Mouse (Mus musculus): Measurements from ENCODE around the gene Cbx1. TPM values are rescaled to one million over a fixed set of nuclear protein-coding genes. Genes with fewer than 3 reads are reported as not detected.
"Not testable (repeated sequence)": the region's sequence is repeated elsewhere in the genome, so short reads cannot be mapped to it uniquely, and the experiment has no call there.

The Cbx1 gene
- polyA plus RNA-seq, 1 experiment, result 33.7 TPM

GRCm38 (mm10) chr11:96847240-96847639 lies 58.3 kb downstream of the Cbx1 start:
- Histone ChIP-seq H3K27me3 (replicated peaks) (peaks cover 41% of the 10 kb centered on the region), H3K4me1 (peaks cover 16% of the 10 kb centered on the region), H3K36me3 (replicated peaks; ENCODE audit: low read length) (no peaks in the 10 kb centered on the region), H3K4me3 (replicated peaks) (no peak overlapping the region), H3K9me3 (peaks cover 17% of the 10 kb centered on the region)
- no peak for TF ChIP-seq FLI1 (IDR thresholded peaks at IDR 0.05; ENCODE audit: low read length)
- TF ChIP-seq GATA1 (IDR thresholded peaks at IDR 0.05; ENCODE audit: borderline replicate concordance, low read length), result no peak

DNA sequence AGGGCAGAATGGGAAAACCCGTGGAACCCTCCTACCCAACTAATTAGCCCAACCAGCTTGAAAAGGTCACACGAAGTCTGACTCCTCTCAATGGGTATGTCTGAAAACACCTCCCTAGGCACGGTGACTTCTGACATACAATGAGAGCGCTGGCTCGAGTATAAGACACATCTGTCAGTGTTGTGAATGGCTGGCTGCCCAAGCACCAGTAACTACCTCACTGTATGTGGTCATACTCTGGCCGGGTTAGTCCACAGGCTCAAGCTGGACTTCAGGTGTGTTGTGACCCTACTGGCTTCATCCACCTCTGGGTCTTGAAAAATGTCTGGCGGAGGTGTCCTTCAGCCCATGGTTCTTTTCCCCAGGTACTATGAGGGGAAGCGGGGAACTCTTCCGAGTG lies 59.8 kb downstream of the Cbx1 start:
- H3K4me1 ChIP-seq, result peaks cover 16% of the 10 kb centered on the region
- H3K36me3 ChIP-seq (replicated peaks; ENCODE audit: low read length), result no peaks in the 10 kb centered on the region
- peaks cover 15% of the 10 kb centered on the region for H3K9me3 ChIP-seq
- peaks cover 45% of the 10 kb centered on the region for H3K27me3 ChIP-seq (replicated peaks)
- no peak overlapping the region for H3K4me3 ChIP-seq (replicated peaks)
- no peak for TF ChIP-seq GATA1 (IDR thresholded peaks at IDR 0.05; ENCODE audit: borderline replicate concordance, low read length)
- no peak for TF ChIP-seq FLI1 (IDR thresholded peaks at IDR 0.05; ENCODE audit: low read length)

DNA sequence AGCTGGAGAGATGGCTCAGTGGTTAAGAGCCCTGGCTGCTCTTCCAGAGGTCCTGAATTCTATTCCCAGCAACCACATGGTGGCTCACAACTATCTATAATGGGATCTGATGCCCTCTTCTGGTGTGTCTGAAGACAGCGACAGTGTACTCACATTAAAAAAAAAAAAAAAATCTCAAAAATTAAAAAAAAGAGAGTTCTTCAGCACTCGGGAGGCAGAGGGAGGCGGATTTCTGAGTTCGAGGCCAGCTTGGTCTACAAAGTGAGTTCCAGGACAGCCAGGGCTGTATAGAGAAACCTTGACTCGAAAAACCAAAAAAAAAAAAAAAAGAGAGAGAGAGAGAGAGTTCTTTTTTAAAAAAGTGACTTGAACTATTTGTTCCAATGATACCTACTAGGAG lies 60.2 kb downstream of the Cbx1 start:
- H3K27me3 ChIP-seq (replicated peaks), result peaks cover 49% of the 10 kb centered on the region
- not testable (repeated sequence) for H3K4me3 ChIP-seq (replicated peaks); H3K36me3 ChIP-seq (replicated peaks; ENCODE audit: low read length)
- peaks cover 16% of the 10 kb centered on the region for H3K4me1 ChIP-seq
- H3K9me3 ChIP-seq, result peaks cover 15% of the 10 kb centered on the region

- TF ChIP-seq GATA1 (IDR thresholded peaks at IDR 0.05; ENCODE audit: borderline replicate concordance, low read length) (no peak), FLI1 (IDR thresholded peaks at IDR 0.05; ENCODE audit: low read length) (no peak)
- H3K27me3 ChIP-seq (replicated peaks), result peaks cover 57% of the 10 kb centered on the region
- H3K9me3 ChIP-seq, result peaks cover 10% of the 10 kb centered on the region
- peaks cover 16% of the 10 kb centered on the region for H3K4me1 ChIP-seq
- no peaks in the 10 kb centered on the region for H3K36me3 ChIP-seq (replicated peaks; ENCODE audit: low read length)
- peak within 1 kb of the TSS; percentile 92 for H3K4me3 ChIP-seq (replicated peaks)
These were observed 60.9 kb downstream of the Cbx1 start, which contains the start of gene Copz2 for GRCm38 (mm10) chr11:96849681-96850467. Copz2 (plus strand) TSS chr11:96849870.

DNA sequence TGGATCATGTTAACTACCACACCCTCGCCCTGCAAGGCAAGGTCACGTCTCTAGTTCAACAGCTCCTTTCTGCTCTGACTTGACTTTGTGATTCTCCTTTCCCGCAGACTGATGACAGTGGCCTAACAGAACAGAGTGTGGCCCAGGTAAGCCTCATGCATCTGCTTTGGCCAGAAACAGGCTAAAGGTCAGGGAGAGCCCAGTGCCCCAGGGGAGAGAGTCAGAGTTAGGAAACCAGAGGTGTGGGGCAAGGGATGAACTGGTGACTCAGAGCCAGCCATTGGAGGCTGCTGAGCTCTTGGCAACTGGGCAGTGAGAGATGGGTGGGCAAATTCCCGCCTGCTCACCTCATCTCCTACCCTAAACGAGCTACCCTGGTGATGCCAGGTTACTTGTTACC lies 68.5 kb downstream of the Cbx1 start:
- Histone ChIP-seq H3K4me1 (peaks cover 25% of the 10 kb centered on the region), H3K36me3 (replicated peaks; ENCODE audit: low read length) (no peaks in the 10 kb centered on the region), H3K4me3 (replicated peaks) (no peak overlapping the region), H3K9me3 (no peaks in the 10 kb centered on the region), H3K27me3 (replicated peaks) (peaks cover 54% of the 10 kb centered on the region)
- TF ChIP-seq FLI1 (IDR thresholded peaks at IDR 0.05; ENCODE audit: low read length) (no peak), GATA1 (IDR thresholded peaks at IDR 0.05; ENCODE audit: borderline replicate concordance, low read length) (no peak)

Other genes with a start within 250 kb of the Cbx1 start
- 6.3 and 9.8 TPM in 2 replicates for gene Snx11, start 11.6 kb upstream of the Cbx1 start, polyA plus RNA-seq (2012; ENCODE audit: insufficient read depth, low replicate concordance)
- 28.9 and 34.9 TPM in 2 replicates for gene Nfe2l1, start 40.8 kb downstream of the Cbx1 start, polyA plus RNA-seq (2012; ENCODE audit: insufficient read depth, low replicate concordance)
- gene Copz2, start 60.7 kb downstream of the Cbx1 start, polyA plus RNA-seq (2012; ENCODE audit: insufficient read depth, low replicate concordance), result 3.4 TPM in 1 of 2 replicates, not detected in the other
- gene Cdk5rap3, start 127.4 kb downstream of the Cbx1 start, polyA plus RNA-seq (2012; ENCODE audit: insufficient read depth, low replicate concordance), result 15.3 and 41.6 TPM in 2 replicates
- gene Prr15l, start 139.0 kb downstream of the Cbx1 start, polyA plus RNA-seq (2012; ENCODE audit: insufficient read depth, low replicate concordance), result not detected in 2 replicates
- 2.0 and 16.6 TPM in 2 replicates for gene Pnpo, start 154.9 kb downstream of the Cbx1 start, polyA plus RNA-seq (2012; ENCODE audit: insufficient read depth, low replicate concordance)
- 34.2 and 36.6 TPM in 2 replicates for gene Sp2, start 193.8 kb downstream of the Cbx1 start, polyA plus RNA-seq (2012; ENCODE audit: insufficient read depth, low replicate concordance)
- 0.77 and 1.4 TPM in 2 replicates for gene Sp6, start 224.3 kb downstream of the Cbx1 start, polyA plus RNA-seq (2012; ENCODE audit: insufficient read depth, low replicate concordance)
- 4.5 and 11.2 TPM in 2 replicates for gene Scrn2, start 240.8 kb downstream of the Cbx1 start, polyA plus RNA-seq (2012; ENCODE audit: insufficient read depth, low replicate concordance)